Mouse (Mus musculus) embryonic facial prominence, embryonic 12.5 days (tissue): ENCODE results near the gene St6gal1. TPM values are rescaled to one million over a fixed set of nuclear protein-coding genes. Genes with fewer than 3 reads are reported as not detected.

ENCODE experiments used
- ATAC-seq: fragments of 200-750 bp; cut with Nextera tagmentation; 2 replicates; pipeline ENCODE4 v1.8.0; 2017; ENCODE audit not compliant: insufficient number of reproducible peaks, insufficient read depth, low FRiP score, low TSS enrichment
- H3K27ac ChIP-seq: fragments of 300-500 bp; sonication (generic); 2 replicates; pipeline ENCODE4 v1.5.1; 2016; ENCODE audit warnings: mild to moderate bottlenecking
- H3K27me3 ChIP-seq: fragments of 300-500 bp; sonication (generic); 2 replicates; pipeline ENCODE4 v1.6.1; 2016; ENCODE audit warnings: mild to moderate bottlenecking, moderate library complexity
- H3K36me3 ChIP-seq: fragments of 300-500 bp; sonication (generic); 2 replicates; pipeline ENCODE4 v1.6.1; 2016; ENCODE audit warnings: mild to moderate bottlenecking
- H3K4me1 ChIP-seq: fragments of 300-500 bp; sonication (generic); 2 replicates; pipeline ENCODE4 v1.6.1; 2016
- H3K4me2 ChIP-seq: fragments of 300-500 bp; sonication (generic); replicated peaks from 2 replicates; pipeline ENCODE4 v1.6.1; 2016; ENCODE audit warnings: mild to moderate bottlenecking, moderate library complexity
- H3K4me3 ChIP-seq: fragments of 300-500 bp; sonication (generic); 2 replicates; pipeline ENCODE4 v1.5.1; 2016; ENCODE audit warnings: mild to moderate bottlenecking
- H3K9ac ChIP-seq: fragments of 300-500 bp; sonication (generic); 2 replicates; pipeline ENCODE4 v1.6.1; 2016; ENCODE audit warnings: mild to moderate bottlenecking, moderate library complexity
- H3K9me3 ChIP-seq: fragments of 300-500 bp; sonication (generic); 2 replicates; pipeline ENCODE4 v1.6.1; 2016; ENCODE audit warnings: mild to moderate bottlenecking, moderate library complexity
- WGBS: fragments of 180-500 bp; shearing (Covaris S2); methylation state at CpG from one replicate; pipeline ENCODE4 v1.1.7; 2016; 5-methylcytosine and 5-hydroxymethylcytosine counted together
- polyA plus RNA-seq: library from polyadenylated mRNA; unstranded; fragments of >200 nt; fragmentation: Nextera tagmentation; extraction: Ambion mirVana; gene quantifications from 2 replicates; pipeline ENCODE4 v1.2.1, GENCODE M21; 2016

St6gal1 gene
- polyA plus RNA-seq, 1 experiment from 2014 or later, result 31.7 TPM

GRCm38 (mm10) chr16:23269056-23269983 lies 44.8 kb downstream of the St6gal1 start:
- Histone ChIP-seq H3K9me3 (no peaks in the 10 kb centered on the region), H3K4me3 (no peak overlapping the region), H3K27ac (peak overlapping the region; percentile 85), H3K9ac (no peak overlapping the region), H3K4me2 (no peak overlapping the region), H3K4me1 (peaks cover 45% of the 10 kb centered on the region), H3K27me3 (no peaks in the 10 kb centered on the region), H3K36me3 (peaks cover 11% of the 10 kb centered on the region; the same call in 1 of the 2 replicates)
- 74% methylated on average over 17 of the region's 17 CpGs for WGBS
- no peak for ATAC-seq

GRCm38 (mm10) chr16:23269984-23270912 lies 45.7 kb downstream of the St6gal1 start:
- 16% methylated on average over 10 of the region's 10 CpGs for WGBS

GRCm38 (mm10) chr16:23270913-23271253 lies 46.3 kb downstream of the St6gal1 start:
- Histone ChIP-seq H3K27me3 (no peaks in the 10 kb centered on the region), H3K27ac (peak overlapping the region; percentile 85), H3K4me1 (peaks cover 45% of the 10 kb centered on the region), H3K9me3 (no peaks in the 10 kb centered on the region), H3K4me2 (no peak overlapping the region), H3K9ac (no peak overlapping the region), H3K36me3 (peaks cover 7% of the 10 kb centered on the region; the same call in 1 of the 2 replicates), H3K4me3 (no peak overlapping the region)
- 0% methylated on average over 2 of the region's 3 CpGs for WGBS
- peak; percentile 61 for ATAC-seq

More at GRCm38 (mm10) chr16:23269984-23270912, 45.7 kb downstream of the St6gal1 start:
- Histone ChIP-seq H3K4me2 (no peak overlapping the region), H3K9ac (no peak overlapping the region), H3K36me3 (peaks cover 7% of the 10 kb centered on the region; the same call in 1 of the 2 replicates), H3K4me3 (no peak overlapping the region), H3K27ac (peak overlapping the region; percentile 85), H3K4me1 (peaks cover 45% of the 10 kb centered on the region), H3K9me3 (no peaks in the 10 kb centered on the region), H3K27me3 (no peaks in the 10 kb centered on the region)
- ATAC-seq, result peak; percentile 84

GRCm38 (mm10) chr16:23271746-23272520 lies 47.4 kb downstream of the St6gal1 start:
- H3K9ac ChIP-seq, result no peak overlapping the region
- no peak overlapping the region for H3K4me2 ChIP-seq
- no peaks in the 10 kb centered on the region for H3K9me3 ChIP-seq
- H3K4me1 ChIP-seq, result peaks cover 45% of the 10 kb centered on the region
- H3K27ac ChIP-seq, result peak overlapping the region; percentile 85; the same call in 1 of the 2 replicates
- peaks cover under 1% of the 10 kb centered on the region; the same call in 1 of the 2 replicates for H3K36me3 ChIP-seq
- no peak overlapping the region for H3K4me3 ChIP-seq
- 75% methylated on average over 14 of the region's 14 CpGs for WGBS
- H3K27me3 ChIP-seq, result no peaks in the 10 kb centered on the region
- ATAC-seq, result no peak

- Histone ChIP-seq H3K9ac (no peak overlapping the region), H3K4me3 (no peak overlapping the region), H3K4me2 (no peak overlapping the region), H3K36me3 (no peaks in the 10 kb centered on the region), H3K27ac (no peak overlapping the region), H3K9me3 (no peaks in the 10 kb centered on the region), H3K27me3 (no peaks in the 10 kb centered on the region), H3K4me1 (peaks cover 45% of the 10 kb centered on the region)
- 61% methylated on average over 9 of the region's 9 CpGs for WGBS
- ATAC-seq, result no peak
These were observed 48.1 kb downstream of the St6gal1 start for GRCm38 (mm10) chr16:23272521-23273230.

- Histone ChIP-seq H3K4me1 (peaks cover 37% of the 10 kb centered on the region), H3K4me3 (no peak overlapping the region)
These were observed 49.5 kb downstream of the St6gal1 start for GRCm38 (mm10) chr16:23274005-23274404.

GRCm38 (mm10) chr16:23274606-23275310 lies 50.2 kb downstream of the St6gal1 start:
- H3K4me3 ChIP-seq, result no peak overlapping the region
- no peak overlapping the region for H3K4me2 ChIP-seq
- ATAC-seq, result no peak
- H3K36me3 ChIP-seq, result no peaks in the 10 kb centered on the region
- H3K27me3 ChIP-seq, result no peaks in the 10 kb centered on the region
- H3K27ac ChIP-seq, result no peak overlapping the region
- WGBS, result 87% methylated on average over 7 of the region's 7 CpGs
- no peaks in the 10 kb centered on the region for H3K9me3 ChIP-seq
- peaks cover 31% of the 10 kb centered on the region for H3K4me1 ChIP-seq
- no peak overlapping the region for H3K9ac ChIP-seq

More at GRCm38 (mm10) chr16:23274005-23274404, 49.5 kb downstream of the St6gal1 start:
- Histone ChIP-seq H3K36me3 (no peaks in the 10 kb centered on the region), H3K27ac (no peak overlapping the region), H3K4me2 (no peak overlapping the region), H3K9me3 (no peaks in the 10 kb centered on the region), H3K9ac (no peak overlapping the region), H3K27me3 (no peaks in the 10 kb centered on the region)
- WGBS, result 74% methylated on average over 6 of the region's 6 CpGs
- no peak for ATAC-seq

- Histone ChIP-seq H3K9me3 (no peaks in the 10 kb centered on the region), H3K36me3 (no peaks in the 10 kb centered on the region), H3K9ac (no peak overlapping the region), H3K27ac (no peak overlapping the region), H3K4me3 (no peak overlapping the region), H3K4me2 (no peak overlapping the region), H3K27me3 (no peaks in the 10 kb centered on the region), H3K4me1 (peaks cover 28% of the 10 kb centered on the region)
- WGBS, result 91% methylated on average over 2 of the region's 2 CpGs
- no peak for ATAC-seq
These were observed 51.1 kb downstream of the St6gal1 start for GRCm38 (mm10) chr16:23275661-23276060.

GRCm38 (mm10) chr16:23279879-23280741 lies 55.6 kb downstream of the St6gal1 start:
- peaks cover 12% of the 10 kb centered on the region; the same call in 1 of the 2 replicates for H3K4me1 ChIP-seq
- no peak for ATAC-seq
- H3K27ac ChIP-seq, result no peak overlapping the region
- WGBS, result 59% methylated on average over 9 of the region's 9 CpGs
- no peaks in the 10 kb centered on the region for H3K36me3 ChIP-seq
- no peak overlapping the region for H3K9ac ChIP-seq
- H3K4me2 ChIP-seq, result no peak overlapping the region
- no peaks in the 10 kb centered on the region for H3K27me3 ChIP-seq
- H3K4me3 ChIP-seq, result no peak overlapping the region
- no peaks in the 10 kb centered on the region for H3K9me3 ChIP-seq
